Mouse (Mus musculus) lung, embryonic 16.5 days (tissue): ENCODE results near the gene Cd274. TPM values are rescaled to one million over a fixed set of nuclear protein-coding genes. Genes with fewer than 3 reads are reported as not detected.
A peak's percentile ranks its signal among the peaks of the same experiment; 100 is the strongest.

Experiments used
- ATAC-seq: fragments of 200-750 bp; cut with Nextera tagmentation; 2 replicates; pipeline ENCODE4 v1.8.0; 2017; ENCODE audit warnings: low read depth, mild to moderate bottlenecking, moderate library complexity
- H3K27ac ChIP-seq: fragments of 300-500 bp; sonication (generic); 2 replicates; pipeline ENCODE4 v1.5.1; 2014; ENCODE audit warnings: mild to moderate bottlenecking, control low read depth, low read length
- H3K27me3 ChIP-seq: fragments of 300-500 bp; sonication (generic); 2 replicates; pipeline ENCODE4 v1.6.1; 2014; ENCODE audit warnings: low read depth, low read length, mixed read lengths; ENCODE audit not compliant: control insufficient read depth, insufficient read depth
- H3K36me3 ChIP-seq: fragments of 300-500 bp; sonication (generic); 2 replicates; pipeline ENCODE4 v1.6.1; 2014; ENCODE audit warnings: low read length; ENCODE audit not compliant: control insufficient read depth, insufficient read depth
- H3K4me1 ChIP-seq: fragments of 300-500 bp; sonication (generic); replicated peaks from 2 replicates; pipeline ENCODE4 v1.6.1; 2014; ENCODE audit warnings: low read length, mixed read lengths; ENCODE audit not compliant: control insufficient read depth, insufficient read depth
- H3K4me2 ChIP-seq: fragments of 300-500 bp; sonication (generic); 2 replicates; pipeline ENCODE4 v1.6.1; 2014; ENCODE audit warnings: low read depth, low read length, control low read depth
- H3K4me3 ChIP-seq: fragments of 300-500 bp; sonication (generic); 2 replicates; pipeline ENCODE4 v1.5.1; 2014; ENCODE audit warnings: mild to moderate bottlenecking, low read length, control low read depth
- H3K9ac ChIP-seq: fragments of 300-500 bp; sonication (generic); 2 replicates; pipeline ENCODE4 v1.6.1; 2014; ENCODE audit warnings: low read length, control low read depth
- H3K9me3 ChIP-seq: fragments of 300-500 bp; sonication (generic); 2 replicates; pipeline ENCODE4 v1.6.1; 2016; ENCODE audit warnings: low read length; ENCODE audit not compliant: control insufficient read depth
- WGBS: fragments of 180-500 bp; shearing (Covaris S2); extraction: QIAGEN DNeasy Blood & Tissue Kit; methylation state at CpG from one replicate; pipeline ENCODE4 v1.1.7; 2014; 5-methylcytosine and 5-hydroxymethylcytosine counted together
- polyA plus RNA-seq: library from polyadenylated mRNA; unstranded; fragments of >200 nt; fragmentation: Nextera tagmentation; extraction: Ambion mirVana; gene quantifications from 2 replicates; pipeline ENCODE4 v1.2.1, GENCODE M21; 2015

The Cd274 gene
- polyA plus RNA-seq, 1 experiment from 2014 or later = 0.28 TPM

GRCm38 (mm10) chr19:29370545-29371283 is 3.5 kb downstream of the Cd274 start:
- H3K27ac ChIP-seq = no peak overlapping the region
- ATAC-seq = no peak
- H3K36me3 ChIP-seq = no peaks in the 10 kb centered on the region

GRCm38 (mm10) chr19:29371284-29372081 is 4.2 kb downstream of the Cd274 start:
- H3K4me3 ChIP-seq = no peak overlapping the region
- H3K27ac ChIP-seq = no peak overlapping the region
- no peak for ATAC-seq
- H3K36me3 ChIP-seq = no peaks in the 10 kb centered on the region
- H3K4me1 ChIP-seq = peaks cover 9% of the 10 kb centered on the region; the same call in 1 of the 2 replicates
- no peaks in the 10 kb centered on the region for H3K27me3 ChIP-seq
- no peak overlapping the region for H3K9ac ChIP-seq
- no peaks in the 10 kb centered on the region for H3K9me3 ChIP-seq
- WGBS = 65% methylated on average over 18 of the region's 18 CpGs
- peak overlapping the region; percentile 33; the same call in 1 of the 2 replicates for H3K4me2 ChIP-seq

More at GRCm38 (mm10) chr19:29370545-29371283, 3.5 kb downstream of the Cd274 start:
- Histone ChIP-seq H3K27me3 (no peaks in the 10 kb centered on the region), H3K4me2 (no peak overlapping the region), H3K4me3 (no peak overlapping the region), H3K4me1 (peaks cover 9% of the 10 kb centered on the region; the same call in 1 of the 2 replicates), H3K9me3 (no peaks in the 10 kb centered on the region), H3K9ac (no peak overlapping the region)
- WGBS = 78% methylated on average over 7 of the region's 7 CpGs

GRCm38 (mm10) chr19:29372138-29372537 is 4.9 kb downstream of the Cd274 start:
- 54% methylated on average over 4 of the region's 4 CpGs for WGBS
- Histone ChIP-seq H3K36me3 (no peaks in the 10 kb centered on the region), H3K27ac (no peak overlapping the region), H3K4me1 (peaks cover 6% of the 10 kb centered on the region; the same call in 1 of the 2 replicates), H3K9ac (no peak overlapping the region), H3K4me2 (peak overlapping the region; percentile 33; the same call in 1 of the 2 replicates), H3K9me3 (no peaks in the 10 kb centered on the region), H3K27me3 (no peaks in the 10 kb centered on the region), H3K4me3 (no peak overlapping the region)
- ATAC-seq = no peak

- 82% methylated on average over 3 of the region's 3 CpGs for WGBS
Observed at GRCm38 (mm10) chr19:29372621-29373020, 5.4 kb downstream of the Cd274 start.

GRCm38 (mm10) chr19:29373438-29373837 is 6.2 kb downstream of the Cd274 start:
- no peaks in the 10 kb centered on the region for H3K27me3 ChIP-seq
- no peaks in the 10 kb centered on the region for H3K36me3 ChIP-seq
- H3K4me2 ChIP-seq = peak overlapping the region; percentile 43
- no peaks in the 10 kb centered on the region for H3K9me3 ChIP-seq
- peak overlapping the region; percentile 33 for H3K9ac ChIP-seq
- no peak for ATAC-seq
- H3K4me3 ChIP-seq = peak overlapping the region; percentile 14
- 27% methylated on average over 11 of the region's 11 CpGs for WGBS
- 0 out of 2 replicates have a peak, but pooled peaks cover 2% of the 10 kb centered on the region for H3K4me1 ChIP-seq
- no peak overlapping the region for H3K27ac ChIP-seq

More at GRCm38 (mm10) chr19:29372621-29373020, 5.4 kb downstream of the Cd274 start:
- Histone ChIP-seq H3K4me2 (no peak overlapping the region), H3K9ac (no peak overlapping the region), H3K9me3 (no peaks in the 10 kb centered on the region), H3K27ac (no peak overlapping the region), H3K4me3 (no peak overlapping the region), H3K27me3 (no peaks in the 10 kb centered on the region), H3K4me1 (peaks cover 2% of the 10 kb centered on the region; the same call in 1 of the 2 replicates), H3K36me3 (no peaks in the 10 kb centered on the region)
- no peak for ATAC-seq

GRCm38 (mm10) chr19:29374947-29375346 is 7.7 kb downstream of the Cd274 start:
- no peak for ATAC-seq
- H3K4me2 ChIP-seq = no peak overlapping the region
- 83% methylated on average over 9 of the region's 9 CpGs for WGBS

GRCm38 (mm10) chr19:29376382-29376781 is 9.1 kb downstream of the Cd274 start:
- H3K4me3 ChIP-seq = no peak overlapping the region
- no peak overlapping the region for H3K27ac ChIP-seq
- H3K4me1 ChIP-seq = 0 out of 2 replicates have a peak, but pooled peaks cover 2% of the 10 kb centered on the region
- 73% methylated on average over 3 of the region's 3 CpGs for WGBS
- H3K9me3 ChIP-seq = no peaks in the 10 kb centered on the region
- ATAC-seq = no peak
- H3K9ac ChIP-seq = no peak overlapping the region
- no peaks in the 10 kb centered on the region for H3K36me3 ChIP-seq
- no peak overlapping the region for H3K4me2 ChIP-seq
- no peaks in the 10 kb centered on the region for H3K27me3 ChIP-seq

More at GRCm38 (mm10) chr19:29374947-29375346, 7.7 kb downstream of the Cd274 start:
- no peak overlapping the region for H3K27ac ChIP-seq
- no peaks in the 10 kb centered on the region for H3K36me3 ChIP-seq
- H3K27me3 ChIP-seq = no peaks in the 10 kb centered on the region
- H3K4me3 ChIP-seq = no peak overlapping the region
- 0 out of 2 replicates have a peak, but pooled peaks cover 2% of the 10 kb centered on the region for H3K4me1 ChIP-seq
- H3K9ac ChIP-seq = no peak overlapping the region
- no peaks in the 10 kb centered on the region for H3K9me3 ChIP-seq

- H3K9ac ChIP-seq = no peak overlapping the region
- no peaks in the 10 kb centered on the region for H3K36me3 ChIP-seq
- no peak overlapping the region for H3K27ac ChIP-seq
- 82% methylated on average over 14 of the region's 14 CpGs for WGBS
- H3K9me3 ChIP-seq = no peaks in the 10 kb centered on the region
- no peaks in the 10 kb centered on the region for H3K4me1 ChIP-seq
- no peak overlapping the region for H3K4me3 ChIP-seq
- no peaks in the 10 kb centered on the region for H3K27me3 ChIP-seq
- ATAC-seq = no peak
- no peak overlapping the region for H3K4me2 ChIP-seq
Observed at GRCm38 (mm10) chr19:29379839-29380603, 12.8 kb downstream of the Cd274 start.
